Mouse (Mus musculus): ENCODE results near the gene Pole. TPM values are rescaled to one million over a fixed set of nuclear protein-coding genes. Genes with fewer than 3 reads are reported as not detected.
A peak's percentile ranks its signal among the peaks of the same experiment; 100 is the strongest.

Gene Pole
- polyA plus RNA-seq, 1 experiment from 2014 or later = 14.3 TPM

- 88% methylated on average over 8 of the region's 8 CpGs for WGBS
- ATAC-seq (replicated peaks) = no peak
- H3K27me3 ChIP-seq = peaks cover 17% of the 10 kb centered on the region; the same call in 1 of the 2 replicates
- H3K9me3 ChIP-seq = no peaks in the 10 kb centered on the region
- H3K9ac ChIP-seq (replicated peaks) = no peak overlapping the region
- H3K27ac ChIP-seq (replicated peaks) = no peak overlapping the region
- no peak overlapping the region for H3K4me3 ChIP-seq
- peaks cover 14% of the 10 kb centered on the region for H3K4me1 ChIP-seq
- H3K4me2 ChIP-seq (replicated peaks) = no peak overlapping the region
- no peaks in the 10 kb centered on the region for H3K36me3 ChIP-seq
Measured at GRCm38 (mm10) chr5:110347006-110347405, 60.9 kb downstream of the Pole start.

- no peaks in the 10 kb centered on the region for H3K9me3 ChIP-seq
- 15% methylated on average over 7 of the region's 7 CpGs for WGBS
- H3K4me1 ChIP-seq = peaks cover 7% of the 10 kb centered on the region; the same call in 1 of the 2 replicates
- H3K9ac ChIP-seq (replicated peaks) = no peak overlapping the region
- H3K27ac ChIP-seq (replicated peaks) = no peak overlapping the region
- H3K36me3 ChIP-seq = no peaks in the 10 kb centered on the region
- no peak overlapping the region for H3K4me3 ChIP-seq
- H3K27me3 ChIP-seq = no peaks in the 10 kb centered on the region
- no peak overlapping the region for H3K4me2 ChIP-seq (replicated peaks)
- no peak for ATAC-seq (replicated peaks)
Measured at GRCm38 (mm10) chr5:110354716-110355115, 68.6 kb downstream of the Pole start.

GRCm38 (mm10) chr5:110357531-110358179, 71.5 kb downstream of the Pole start:
- Histone ChIP-seq H3K9ac (replicated peaks) (no peak overlapping the region), H3K4me3 (no peak overlapping the region), H3K9me3 (no peaks in the 10 kb centered on the region), H3K27ac (replicated peaks) (no peak overlapping the region), H3K36me3 (0 out of 2 replicates have a peak, but pooled peaks cover 2% of the 10 kb centered on the region), H3K27me3 (no peaks in the 10 kb centered on the region), H3K4me2 (replicated peaks) (no peak overlapping the region), H3K4me1 (peaks cover 7% of the 10 kb centered on the region)
- 37% methylated on average over 9 of the region's 9 CpGs for WGBS
- peak; percentile 47 for ATAC-seq (replicated peaks)

- Histone ChIP-seq H3K36me3 (peaks cover 2% of the 10 kb centered on the region; the same call in 1 of the 2 replicates), H3K9me3 (no peaks in the 10 kb centered on the region), H3K9ac (replicated peaks) (no peak overlapping the region), H3K4me2 (replicated peaks) (no peak overlapping the region), H3K27ac (replicated peaks) (no peak overlapping the region), H3K4me1 (peaks cover 15% of the 10 kb centered on the region), H3K4me3 (no peak overlapping the region), H3K27me3 (no peaks in the 10 kb centered on the region)
- WGBS = 91% methylated on average over 6 of the region's 6 CpGs
- no peak for ATAC-seq (replicated peaks)
Measured at GRCm38 (mm10) chr5:110361465-110361864, 75.4 kb downstream of the Pole start.

- Histone ChIP-seq H3K9me3 (no peaks in the 10 kb centered on the region), H3K36me3 (peaks cover 11% of the 10 kb centered on the region), H3K27me3 (no peaks in the 10 kb centered on the region), H3K4me1 (peaks cover 13% of the 10 kb centered on the region), H3K4me3 (peak overlapping the region; percentile 46), H3K4me2 (replicated peaks) (peak overlapping the region; percentile 76), H3K27ac (replicated peaks) (no peak overlapping the region), H3K9ac (replicated peaks) (peak overlapping the region; percentile 52)
- ATAC-seq (replicated peaks) = no peak; the same call in 1 of the 2 replicates
- 4% methylated on average over 28 of the region's 28 CpGs for WGBS
Measured at GRCm38 (mm10) chr5:110362813-110363178, 76.7 kb downstream of the Pole start.

- peaks cover 14% of the 10 kb centered on the region for H3K36me3 ChIP-seq
- peak overlapping the region; percentile 76 for H3K4me2 ChIP-seq (replicated peaks)
- WGBS = 5% methylated on average over 72 of the region's 72 CpGs
- no peaks in the 10 kb centered on the region for H3K9me3 ChIP-seq
- H3K9ac ChIP-seq (replicated peaks) = peak overlapping the region; percentile 52
- H3K4me3 ChIP-seq = peak overlapping the region; percentile 46
- H3K27ac ChIP-seq (replicated peaks) = no peak overlapping the region
- ATAC-seq (replicated peaks) = peak; percentile 84
- H3K27me3 ChIP-seq = no peaks in the 10 kb centered on the region
- peaks cover 12% of the 10 kb centered on the region for H3K4me1 ChIP-seq
Measured at GRCm38 (mm10) chr5:110363179-110363821, 77.2 kb downstream of the Pole start.

GRCm38 (mm10) chr5:110363822-110364545, 77.9 kb downstream of the Pole start:
- WGBS = 46% methylated on average over 11 of the region's 11 CpGs
- Histone ChIP-seq H3K27me3 (no peaks in the 10 kb centered on the region), H3K9ac (replicated peaks) (0 out of 2 replicates have a peak overlapping the region, but pooled peaks have one; percentile 52), H3K4me1 (peaks cover 12% of the 10 kb centered on the region), H3K36me3 (peaks cover 21% of the 10 kb centered on the region), H3K4me2 (replicated peaks) (peak overlapping the region; percentile 76), H3K4me3 (peak overlapping the region; percentile 46; the same call in 1 of the 2 replicates), H3K9me3 (no peaks in the 10 kb centered on the region), H3K27ac (replicated peaks) (no peak overlapping the region)
- no peak; the same call in 1 of the 2 replicates for ATAC-seq (replicated peaks)

- H3K9me3 ChIP-seq = no peaks in the 10 kb centered on the region
Measured at GRCm38 (mm10) chr5:110376802-110377433, 90.8 kb downstream of the Pole start.

GRCm38 (mm10) chr5:110378181-110378583, 92.1 kb downstream of the Pole start:
- Histone ChIP-seq H3K4me1 (no peaks in the 10 kb centered on the region), H3K36me3 (peaks cover 55% of the 10 kb centered on the region)
- ATAC-seq (replicated peaks) = no peak

More at GRCm38 (mm10) chr5:110376802-110377433, 90.8 kb downstream of the Pole start:
- ATAC-seq (replicated peaks) = peak; percentile 47
- H3K4me1 ChIP-seq = no peaks in the 10 kb centered on the region
- H3K27ac ChIP-seq (replicated peaks) = no peak overlapping the region
- H3K4me2 ChIP-seq (replicated peaks) = no peak overlapping the region
- no peak overlapping the region for H3K9ac ChIP-seq (replicated peaks)
- no peaks in the 10 kb centered on the region for H3K27me3 ChIP-seq
- H3K36me3 ChIP-seq = peaks cover 59% of the 10 kb centered on the region
- no peak overlapping the region for H3K4me3 ChIP-seq
- 53% methylated on average over 8 of the region's 8 CpGs for WGBS

GRCm38 (mm10) chr5:110379086-110379485, 93.0 kb downstream of the Pole start:
- H3K36me3 ChIP-seq = peaks cover 46% of the 10 kb centered on the region
- no peak for ATAC-seq (replicated peaks)

More at GRCm38 (mm10) chr5:110378181-110378583, 92.1 kb downstream of the Pole start:
- Histone ChIP-seq H3K4me2 (replicated peaks) (no peak overlapping the region), H3K27me3 (no peaks in the 10 kb centered on the region), H3K27ac (replicated peaks) (no peak overlapping the region), H3K9me3 (no peaks in the 10 kb centered on the region), H3K9ac (replicated peaks) (no peak overlapping the region), H3K4me3 (no peak overlapping the region)
- 39% methylated on average over 20 of the region's 20 CpGs for WGBS

GRCm38 (mm10) chr5:110379823-110380222, 93.7 kb downstream of the Pole start:
- no peak for ATAC-seq (replicated peaks)
- Histone ChIP-seq H3K4me1 (peaks cover 11% of the 10 kb centered on the region), H3K36me3 (peaks cover 39% of the 10 kb centered on the region)

More at GRCm38 (mm10) chr5:110379086-110379485, 93.0 kb downstream of the Pole start:
- Histone ChIP-seq H3K4me2 (replicated peaks) (no peak overlapping the region), H3K4me1 (peaks cover 4% of the 10 kb centered on the region; the same call in 1 of the 2 replicates), H3K4me3 (no peak overlapping the region), H3K9me3 (no peaks in the 10 kb centered on the region), H3K27ac (replicated peaks) (no peak overlapping the region), H3K9ac (replicated peaks) (no peak overlapping the region), H3K27me3 (no peaks in the 10 kb centered on the region)
- 93% methylated on average over 15 of the region's 15 CpGs for WGBS

More at GRCm38 (mm10) chr5:110379823-110380222, 93.7 kb downstream of the Pole start:
- H3K4me2 ChIP-seq (replicated peaks) = no peak overlapping the region
- no peaks in the 10 kb centered on the region for H3K9me3 ChIP-seq
- H3K9ac ChIP-seq (replicated peaks) = no peak overlapping the region
- no peak overlapping the region for H3K4me3 ChIP-seq
- WGBS = 96% methylated on average over 4 of the region's 4 CpGs
- no peaks in the 10 kb centered on the region for H3K27me3 ChIP-seq
- H3K27ac ChIP-seq (replicated peaks) = no peak overlapping the region
